Mouse (Mus musculus) brown adipose tissue, adult 24 weeks (tissue): ENCODE measurements around the gene Prm1. TPM values are rescaled to one million over a fixed set of nuclear protein-coding genes. Genes with fewer than 3 reads are reported as not detected.

Experiments
- H3K27ac ChIP-seq: fragments of 200-500 bp; replicated peaks from 2 replicates; pipeline ENCODE4 v1.5.1; 2012; ENCODE audit warnings: low read depth, mild to moderate bottlenecking, low read length
- H3K4me1 ChIP-seq: fragments of 200-500 bp; 2 replicates; pipeline ENCODE4 v1.6.1; 2012; ENCODE audit warnings: low read length, mixed read lengths; ENCODE audit not compliant: control insufficient read depth, insufficient read depth, insufficient read length
- H3K4me3 ChIP-seq: fragments of 200-500 bp; 2 replicates; pipeline ENCODE4 v1.5.1; 2012; ENCODE audit warnings: low read depth, mild to moderate bottlenecking, low read length, moderate library complexity; ENCODE audit not compliant: insufficient read depth
- polyA plus RNA-seq: library from polyadenylated mRNA; stranded (reverse); fragments of >200 nt; gene quantifications from 2 replicates; pipeline ENCODE4 v1.2.4, GENCODE M21; 2012; ENCODE audit not compliant: missing spikeins, insufficient read depth, insufficient read length

The Prm1 gene
- polyA plus RNA-seq, 1 experiment, result not detected

- H3K27ac ChIP-seq, result no peak within 1 kb of the TSS
- no peak within 1 kb of the TSS for H3K4me3 ChIP-seq
- no peaks in the 10 kb centered on the region for H3K4me1 ChIP-seq
These were observed 9.6 kb downstream of the Prm1 start, which contains the start of gene Prm2 for GRCm38 (mm10) chr16:10796034-10796433. Prm2 (minus strand) TSS chr16:10796134.

- Histone ChIP-seq H3K27ac (no peak within 1 kb of the TSS), H3K4me1 (no peaks in the 10 kb centered on the region), H3K4me3 (no peak within 1 kb of the TSS)
These were observed 14.9 kb downstream of the Prm1 start, which contains the start of gene Prm3 for GRCm38 (mm10) chr16:10790702-10791101. Prm3 (minus strand) TSS chr16:10790914.

- Histone ChIP-seq H3K27ac (no peak overlapping the region), H3K4me3 (no peak overlapping the region), H3K4me1 (no peaks in the 10 kb centered on the region)
These were observed 16.8 kb downstream of the Prm1 start for GRCm38 (mm10) chr16:10788866-10789265.

GRCm38 (mm10) chr16:10788271-10788670, 17.4 kb downstream of the Prm1 start, which contains the start of gene Tnp2:
Tnp2 (minus strand) TSS chr16:10788660.
- Histone ChIP-seq H3K4me3 (no peak within 1 kb of the TSS), H3K4me1 (no peaks in the 10 kb centered on the region)

GRCm38 (mm10) chr16:10787548-10788058, 18.0 kb downstream of the Prm1 start:
- H3K4me3 ChIP-seq, result no peak overlapping the region
- no peaks in the 10 kb centered on the region for H3K4me1 ChIP-seq
- no peak overlapping the region for H3K27ac ChIP-seq

More at GRCm38 (mm10) chr16:10788271-10788670, 17.4 kb downstream of the Prm1 start, which contains the start of gene Tnp2:
- H3K27ac ChIP-seq, result no peak within 1 kb of the TSS

GRCm38 (mm10) chr16:10786782-10787547, 18.7 kb downstream of the Prm1 start:
- H3K4me3 ChIP-seq, result no peak overlapping the region
- no peak overlapping the region for H3K27ac ChIP-seq

GRCm38 (mm10) chr16:10786288-10786687, 19.4 kb downstream of the Prm1 start:
- H3K4me3 ChIP-seq, result peak overlapping the region; percentile 92
- H3K4me1 ChIP-seq, result no peaks in the 10 kb centered on the region
- H3K27ac ChIP-seq, result peak overlapping the region; percentile 92

More at GRCm38 (mm10) chr16:10786782-10787547, 18.7 kb downstream of the Prm1 start:
- no peaks in the 10 kb centered on the region for H3K4me1 ChIP-seq

GRCm38 (mm10) chr16:10785371-10786231, 20.0 kb downstream of the Prm1 start, which contains the start of gene Socs1:
Socs1 (minus strand) TSS chr16:10785536.
- Histone ChIP-seq H3K27ac (peak within 1 kb of the TSS; percentile 92), H3K4me1 (no peaks in the 10 kb centered on the region), H3K4me3 (peak within 1 kb of the TSS; percentile 92)

GRCm38 (mm10) chr16:10784793-10785370, 20.8 kb downstream of the Prm1 start:
- H3K27ac ChIP-seq, result peak overlapping the region; percentile 40
- H3K4me3 ChIP-seq, result peak overlapping the region; percentile 92
- no peaks in the 10 kb centered on the region for H3K4me1 ChIP-seq

- no peaks in the 10 kb centered on the region for H3K4me1 ChIP-seq
- H3K4me3 ChIP-seq, result peak overlapping the region; percentile 74
- no peak overlapping the region for H3K27ac ChIP-seq
These were observed 21.5 kb downstream of the Prm1 start for GRCm38 (mm10) chr16:10783883-10784792.

- no peaks in the 10 kb centered on the region for H3K4me1 ChIP-seq
- H3K4me3 ChIP-seq, result no peak overlapping the region
- no peak overlapping the region for H3K27ac ChIP-seq
These were observed 22.2 kb downstream of the Prm1 start for GRCm38 (mm10) chr16:10783451-10783850.

- H3K27ac ChIP-seq, result no peak overlapping the region
These were observed 22.5 kb downstream of the Prm1 start for GRCm38 (mm10) chr16:10783152-10783434.

GRCm38 (mm10) chr16:10782377-10783151, 23.1 kb downstream of the Prm1 start:
- Histone ChIP-seq H3K27ac (no peak overlapping the region), H3K4me1 (no peaks in the 10 kb centered on the region), H3K4me3 (no peak overlapping the region)

More at GRCm38 (mm10) chr16:10783152-10783434, 22.5 kb downstream of the Prm1 start:
- no peak overlapping the region for H3K4me3 ChIP-seq
- no peaks in the 10 kb centered on the region for H3K4me1 ChIP-seq
